Mouse (Mus musculus) frontal cortex, postnatal 36 days (tissue): ENCODE measurements at regions not wholly inside any gene's neighbourhood (a gene's known extent, or its start where the extent isn't known, plus 50 kb on each side); places are given as distances from the start of the nearest gene placed in this dataset.

ENCODE experiments used
- DNase-seq, 2 experiments: peaks; one replicate each; pipeline ENCODE4 v3.0.0; 2022; ENCODE audit warnings: low spot score in 2 of 2

- DNase-seq = no peak
Observed at GRCm38 (mm10) chr14:89242159-89242558, 771.0 kb upstream of the Pcdh20 start.

- no peak for DNase-seq
Observed at GRCm38 (mm10) chr14:89236501-89236900, 765.3 kb upstream of the Pcdh20 start.

GRCm38 (mm10) chr14:89230482-89230881 is 759.3 kb upstream of the Pcdh20 start:
- DNase-seq = no peak

- DNase-seq = no peak
Observed at GRCm38 (mm10) chr14:89217390-89217789, 746.2 kb upstream of the Pcdh20 start.

GRCm38 (mm10) chr14:89181386-89181979 is 710.3 kb upstream of the Pcdh20 start:
- peak in 1 of 2 experiments; percentile 5 for DNase-seq

- DNase-seq = no peak
Observed at GRCm38 (mm10) chr14:89142994-89143686, 671.9 kb upstream of the Pcdh20 start.

GRCm38 (mm10) chr14:89099296-89099695 is 628.1 kb upstream of the Pcdh20 start:
- DNase-seq = no peak

- DNase-seq = no peak
Observed at GRCm38 (mm10) chr14:89089661-89090060, 618.5 kb upstream of the Pcdh20 start.

- no peak for DNase-seq
Observed at GRCm38 (mm10) chr14:89076014-89076413, 604.8 kb upstream of the Pcdh20 start.

GRCm38 (mm10) chr14:89063971-89064370 is 592.8 kb upstream of the Pcdh20 start:
- DNase-seq = no peak

GRCm38 (mm10) chr14:89062583-89063436 is 591.6 kb upstream of the Pcdh20 start:
- no peak for DNase-seq

- DNase-seq = no peak
Observed at GRCm38 (mm10) chr14:89061319-89061718, 590.1 kb upstream of the Pcdh20 start.

- DNase-seq = no peak
Observed at GRCm38 (mm10) chr14:89034390-89034789, 563.2 kb upstream of the Pcdh20 start.

- no peak for DNase-seq
Observed at GRCm38 (mm10) chr14:89011440-89011839, 540.2 kb upstream of the Pcdh20 start.

- DNase-seq = no peak
Observed at GRCm38 (mm10) chr14:89009648-89010047, 538.5 kb upstream of the Pcdh20 start.

- peak in 1 of 2 experiments; percentile 14 for DNase-seq
Observed at GRCm38 (mm10) chr14:88981895-88982294, 510.7 kb upstream of the Pcdh20 start.

- peak in 1 of 2 experiments; percentile 31 for DNase-seq
Observed at GRCm38 (mm10) chr14:88976007-88976406, 504.8 kb upstream of the Pcdh20 start.

GRCm38 (mm10) chr14:88934569-88934968 is 463.4 kb upstream of the Pcdh20 start:
- no peak for DNase-seq
